Mouse (Mus musculus) gonadal fat pad, adult 2 months (tissue): ENCODE results near the gene Pbld2. TPM values are rescaled to one million over a fixed set of nuclear protein-coding genes. Genes with fewer than 3 reads are reported as not detected.
A peak's percentile ranks its signal among the peaks of the same experiment; 100 is the strongest.

Experiments
- DNase-seq: peaks from one replicate; pipeline ENCODE4 v3.0.0-alpha.2; 2012; ENCODE audit warnings: low read depth
- polyA plus RNA-seq: library from polyadenylated mRNA; depleted of rRNA; stranded (reverse); fragments of >200 nt; gene quantifications from 2 replicates; pipeline ENCODE4 v1.2.3, GENCODE M21; 2012; rRNA removed

The Pbld2 gene
- polyA plus RNA-seq: 6.4 and 6.9 TPM in 2 replicates

DNA sequence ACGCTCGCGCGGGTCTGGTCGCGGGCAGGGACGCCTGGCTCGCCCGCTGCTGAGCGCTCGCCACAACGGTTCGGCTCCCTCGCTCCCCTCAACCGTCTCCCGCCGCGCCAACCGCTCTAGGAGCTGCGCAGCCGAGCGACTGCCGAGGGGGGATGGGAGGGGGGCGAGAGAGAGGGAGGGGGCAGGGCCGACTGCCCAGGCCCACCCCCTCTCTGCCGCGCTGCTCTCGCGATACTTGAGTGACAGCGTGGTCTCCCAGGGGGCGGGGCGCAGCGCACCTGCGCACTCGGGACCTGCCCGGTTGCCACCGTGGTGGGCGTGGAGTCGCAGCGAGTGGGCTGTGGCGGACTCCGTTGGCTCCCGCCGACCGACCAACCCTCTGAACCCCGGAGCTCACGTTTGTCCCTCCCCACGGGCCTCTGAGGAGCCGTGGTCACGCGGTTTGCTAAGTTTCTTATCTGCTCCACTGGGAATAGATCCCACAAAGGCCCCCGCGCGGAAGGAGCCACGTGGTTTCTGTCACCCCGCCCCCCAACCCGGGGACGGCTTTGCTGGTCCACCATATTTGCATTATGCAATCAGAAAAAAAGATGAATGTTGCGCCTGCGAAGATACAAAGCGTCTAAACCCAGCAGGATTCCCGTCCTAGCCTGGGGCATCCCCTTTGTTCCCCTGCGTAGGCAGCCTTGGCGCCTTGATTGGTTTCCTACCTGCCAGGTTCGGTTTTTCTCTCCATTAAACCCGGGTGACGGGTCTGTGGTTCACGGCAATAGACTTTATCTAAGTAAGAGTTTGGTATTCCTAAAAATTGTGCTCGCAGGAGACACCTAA lies at the start of gene Pbld2, which contains the start of gene Hnrnph3:
Gene Pbld2 (plus strand): TSS at position 567 of the 831 bp plus-strand sequence.
Gene Hnrnph3 (minus strand): TSS at position 469 of the 831 bp plus-strand sequence.
- DNase-seq: peak; percentile 72

DNA sequence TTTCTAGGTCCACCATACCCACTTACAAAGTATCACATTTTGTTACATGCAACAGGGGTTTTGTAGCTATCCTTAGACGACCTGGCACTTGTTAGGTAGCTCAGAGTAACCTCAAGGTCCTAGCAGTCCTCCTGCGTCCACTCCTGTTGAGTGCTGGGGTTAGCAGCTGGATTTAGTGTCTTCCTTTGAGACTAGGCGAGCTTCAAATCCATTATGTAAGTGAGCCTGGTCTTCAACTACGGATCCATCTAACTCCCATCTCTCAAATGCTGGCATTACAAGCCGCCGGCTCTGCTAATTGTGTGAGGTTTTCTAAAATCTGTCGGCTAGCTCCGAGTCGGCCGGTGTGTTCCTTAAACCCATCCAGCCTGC lies 44.5 kb upstream of the Pbld2 start:
- DNase-seq: no peak

DNA sequence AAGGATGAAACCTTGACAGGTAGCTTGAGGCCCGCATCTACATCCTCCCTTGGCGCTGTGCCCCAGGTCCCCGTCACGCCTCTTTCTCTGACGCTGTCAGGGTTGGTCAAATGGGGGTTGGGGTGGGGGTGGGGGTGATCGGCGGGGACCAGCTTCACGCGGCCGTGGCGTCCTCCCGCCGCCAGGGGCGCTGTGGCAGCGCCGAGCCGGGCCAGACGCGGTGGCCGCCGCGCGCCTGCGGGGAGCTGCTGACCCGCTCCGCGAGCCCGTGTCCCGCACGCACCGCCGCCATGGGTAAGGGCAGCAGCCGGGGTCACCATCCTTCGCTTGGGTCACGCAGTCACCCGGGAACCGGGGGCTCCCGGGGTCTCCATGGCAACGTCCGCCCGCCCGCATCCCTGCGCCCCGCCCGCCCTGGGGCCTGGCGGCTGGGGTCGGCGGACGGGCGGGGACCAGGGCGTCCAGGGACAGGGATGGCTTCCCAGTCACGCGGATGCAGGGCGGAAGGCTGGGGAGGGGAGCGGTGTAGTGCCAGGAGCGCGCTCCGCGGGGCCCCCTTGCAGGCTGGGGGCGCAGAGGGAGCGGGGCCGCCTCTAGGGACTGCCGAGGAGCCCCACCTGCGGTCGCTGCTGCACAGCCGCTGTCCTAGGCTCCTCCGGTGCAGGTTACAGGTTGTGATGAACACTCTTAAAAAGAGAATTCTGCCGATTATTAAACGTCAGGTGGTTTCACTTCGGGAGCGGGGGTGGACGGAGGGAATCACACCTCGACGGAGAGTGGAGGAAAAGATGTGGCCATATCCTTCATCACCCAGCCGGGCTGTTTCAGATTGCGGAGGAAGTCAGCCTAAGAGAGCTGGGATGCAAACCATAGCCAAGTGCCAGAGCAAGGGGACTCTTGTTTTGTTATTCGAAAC lies 43.8 kb upstream of the Pbld2 start, which contains the start of gene Rufy2:
Gene Rufy2 (plus strand): TSS at position 185 of the 916 bp plus-strand sequence.
- DNase-seq: no peak

DNA sequence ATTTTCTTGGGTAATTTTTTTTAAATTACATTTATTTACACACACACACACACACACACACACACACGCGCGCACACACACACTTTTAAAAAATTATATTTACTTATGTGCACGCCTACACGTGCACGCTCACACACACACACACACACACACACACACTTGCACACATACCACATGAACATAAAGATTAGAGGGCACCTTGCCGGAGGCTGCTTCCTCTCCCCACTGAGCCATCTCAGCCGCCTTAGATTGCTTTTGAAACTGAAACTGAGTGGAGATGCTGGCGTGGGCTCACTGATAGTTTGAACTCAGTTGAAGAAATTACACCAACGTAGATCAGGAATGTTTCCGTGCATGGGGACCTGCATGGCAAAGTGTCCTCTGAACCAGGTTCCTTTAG lies 40.0 kb upstream of the Pbld2 start:
- no peak for DNase-seq

DNA sequence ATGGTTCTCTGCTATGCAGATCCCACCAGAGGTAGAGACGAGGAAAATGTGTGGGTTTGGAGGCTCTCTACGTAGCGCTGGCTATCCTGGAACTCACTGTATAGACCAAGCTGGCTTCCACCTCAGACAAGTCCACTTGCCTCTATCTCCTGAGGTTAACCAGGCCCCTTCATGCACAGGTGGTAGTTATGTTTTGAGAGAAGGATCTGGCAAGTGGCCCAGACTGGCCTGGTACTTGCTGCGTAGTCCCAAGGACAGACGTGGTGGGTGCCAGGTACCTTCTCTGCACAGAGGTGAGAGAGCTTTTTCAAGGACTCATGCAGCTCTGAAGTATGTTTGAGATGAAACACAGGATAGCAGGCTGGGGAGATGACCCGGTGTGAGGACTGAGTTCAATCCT lies 39.6 kb upstream of the Pbld2 start:
- DNase-seq: no peak

DNA sequence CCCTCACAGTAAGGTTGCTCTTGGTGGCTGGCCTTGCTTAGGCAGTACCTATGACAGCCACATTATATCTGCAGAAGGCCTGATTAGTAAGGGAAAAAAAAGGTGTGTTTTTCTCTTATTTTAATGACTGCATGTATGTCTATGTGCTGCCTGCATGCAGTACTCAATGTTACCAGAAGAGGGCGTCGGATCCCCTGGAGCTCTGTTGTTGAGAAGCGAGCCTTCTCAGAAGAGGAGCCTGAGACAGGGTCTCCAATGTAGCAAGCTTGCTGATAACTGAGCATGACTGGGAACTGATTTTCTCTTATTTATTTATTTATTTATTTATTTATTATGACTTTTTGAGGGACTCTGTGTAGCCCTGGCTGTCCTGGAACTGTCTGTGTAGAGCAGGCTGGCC lies 36.8 kb upstream of the Pbld2 start:
- no peak for DNase-seq

DNA sequence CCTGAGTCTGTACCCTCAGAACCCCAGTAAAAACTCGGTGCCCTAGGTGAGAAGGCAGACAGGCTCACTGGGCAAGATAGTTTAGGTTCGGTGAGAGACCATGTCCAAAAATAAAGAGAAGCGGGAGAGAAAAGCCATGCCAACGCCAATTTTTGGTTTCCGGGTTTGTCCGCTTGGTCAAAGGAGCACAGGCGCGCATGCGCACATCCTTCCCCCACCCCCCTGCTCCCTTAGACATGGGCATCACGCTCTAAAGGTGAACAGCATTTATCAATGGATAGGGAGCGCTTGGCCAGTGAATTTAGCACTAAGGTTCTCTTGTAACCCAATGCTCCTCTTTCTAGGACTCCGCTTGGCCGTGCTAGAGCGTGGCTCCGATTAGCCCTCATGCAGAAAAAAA lies 33.5 kb upstream of the Pbld2 start:
- no peak for DNase-seq

DNA sequence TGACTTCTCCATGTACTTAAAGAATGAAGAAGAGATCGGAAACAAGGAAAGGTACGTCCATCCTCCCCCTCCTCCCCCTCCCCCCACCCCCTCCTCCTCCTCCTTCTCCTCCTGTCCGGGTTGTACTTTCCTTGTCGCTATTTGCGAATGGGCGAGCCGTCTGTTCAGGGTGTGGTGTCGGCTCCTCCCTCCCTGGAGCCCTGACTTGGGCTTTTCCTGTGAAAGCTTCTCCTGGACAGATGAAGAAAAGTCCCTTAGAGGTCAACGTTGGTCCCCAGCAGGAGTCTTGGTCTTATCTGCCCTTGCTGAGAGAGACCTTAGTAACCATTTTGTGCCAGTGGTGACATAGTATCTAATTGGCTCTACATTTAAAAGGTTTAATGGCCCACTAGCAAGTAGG lies 30.1 kb upstream of the Pbld2 start:
- no peak for DNase-seq

DNA sequence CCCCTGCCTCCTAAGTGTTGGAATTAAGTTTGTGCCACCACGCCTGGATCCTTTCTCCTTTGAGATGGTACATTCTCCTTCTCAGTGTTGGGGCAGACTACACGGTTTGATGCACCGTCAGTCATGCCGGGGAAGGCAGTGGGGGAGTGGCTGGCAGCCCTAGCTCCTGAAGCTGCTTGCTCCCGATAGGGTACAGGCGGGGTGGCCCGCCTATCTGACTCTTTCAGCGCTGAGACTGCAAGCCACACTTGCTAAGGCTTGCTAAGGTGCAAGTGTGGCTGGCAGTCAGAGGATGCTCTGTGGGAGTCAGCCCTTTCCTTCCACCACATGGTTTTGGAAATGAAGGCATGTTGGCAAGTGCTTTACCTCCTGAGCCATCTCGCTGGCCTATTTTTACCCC lies 23.5 kb upstream of the Pbld2 start:
- DNase-seq: no peak

DNA sequence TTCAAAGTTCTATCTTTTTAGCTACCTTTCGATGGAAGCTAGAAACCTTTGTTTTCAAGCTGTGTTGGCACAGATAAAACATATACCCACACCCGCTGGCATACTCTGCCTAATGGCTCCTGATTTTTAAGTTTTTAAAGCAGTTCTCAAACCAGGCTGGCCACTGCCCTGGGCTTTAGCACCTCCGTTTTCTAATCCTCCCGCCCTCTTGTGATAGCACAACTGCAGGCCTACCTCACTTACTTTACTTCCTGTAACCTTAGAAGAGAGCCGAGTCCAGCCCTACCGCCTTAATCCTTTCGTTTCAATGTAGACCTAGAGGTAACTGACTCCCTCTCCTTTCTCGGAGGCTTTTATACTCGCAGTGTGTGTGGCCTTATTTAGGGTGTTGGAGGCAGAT lies 20.9 kb upstream of the Pbld2 start:
- DNase-seq: no peak

DNA sequence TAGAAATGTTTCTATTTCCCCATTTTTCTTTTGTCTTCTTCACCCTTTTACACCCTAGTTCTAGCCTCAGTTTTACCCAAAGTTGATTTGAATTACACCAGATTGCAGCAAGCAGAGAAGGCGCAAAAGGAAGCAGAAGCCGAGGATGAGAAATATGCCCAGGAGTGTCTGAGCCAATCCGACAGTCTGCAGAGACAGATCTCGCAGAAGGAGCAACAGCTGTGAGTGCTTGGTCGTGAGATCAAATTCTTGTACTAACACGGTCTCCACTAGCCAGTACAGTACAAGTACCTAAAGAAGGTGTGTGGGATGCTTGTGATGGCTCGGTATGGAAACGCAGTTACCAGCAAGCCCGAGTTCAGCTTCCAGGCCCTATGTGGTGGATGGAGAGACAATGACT lies 19.6 kb upstream of the Pbld2 start:
- no peak for DNase-seq

DNA sequence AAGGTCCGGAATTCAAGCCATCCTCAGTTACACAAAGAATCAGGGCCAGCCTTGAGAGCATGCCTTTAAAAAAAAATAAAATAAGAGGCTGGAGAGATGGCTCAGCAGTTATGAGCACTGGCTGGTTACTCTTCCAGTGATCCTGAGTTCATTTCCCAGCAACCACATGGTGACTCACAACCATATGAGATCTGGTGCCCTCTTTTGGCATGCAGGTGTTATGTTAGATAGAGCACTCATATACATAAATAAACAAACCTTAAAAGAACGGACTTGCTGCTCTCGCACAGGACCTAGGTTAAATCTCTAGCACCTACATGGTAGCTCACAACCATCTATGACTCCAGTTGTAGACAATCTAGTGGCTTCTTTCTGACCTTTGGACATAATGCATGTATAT lies 15.9 kb upstream of the Pbld2 start:
- no peak for DNase-seq

DNA sequence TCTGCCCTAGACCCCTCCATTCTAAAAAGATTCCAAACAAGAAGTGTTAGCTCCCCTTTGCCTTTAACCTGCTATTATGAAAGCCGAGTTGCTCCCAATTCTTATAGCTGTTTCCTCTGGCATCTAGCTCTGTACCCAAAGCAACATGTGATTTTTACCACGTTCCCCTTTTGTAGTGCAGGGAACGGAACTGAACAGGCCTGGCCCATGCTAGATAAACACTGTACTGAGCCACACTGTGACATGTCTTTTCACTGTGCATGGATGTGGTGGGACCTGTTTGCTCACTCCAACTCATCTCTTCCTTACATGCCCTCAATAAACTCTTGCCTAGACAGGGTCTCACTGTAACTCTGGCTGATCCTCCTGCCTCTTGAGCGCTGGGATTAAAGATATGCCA lies 13.8 kb upstream of the Pbld2 start:
- DNase-seq: no peak

DNA sequence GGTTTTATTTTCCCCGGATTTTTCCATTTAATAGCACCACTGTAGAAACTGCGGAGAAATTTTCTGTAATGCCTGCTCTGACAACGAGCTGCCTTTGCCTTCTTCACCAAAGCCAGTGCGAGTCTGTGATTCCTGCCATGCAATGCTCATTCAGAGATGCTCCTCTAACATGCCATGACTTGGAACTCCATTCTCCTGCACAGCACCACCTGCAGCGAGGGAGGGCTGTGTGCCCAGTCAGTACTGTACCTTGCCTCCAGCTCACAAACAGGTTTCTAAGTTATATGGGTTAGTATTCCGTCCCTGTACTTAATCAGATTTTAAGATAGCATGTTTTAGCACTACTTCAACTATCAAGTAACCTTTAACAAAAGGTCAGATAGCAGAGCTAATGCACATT lies 12.6 kb upstream of the Pbld2 start:
- no peak for DNase-seq

DNA sequence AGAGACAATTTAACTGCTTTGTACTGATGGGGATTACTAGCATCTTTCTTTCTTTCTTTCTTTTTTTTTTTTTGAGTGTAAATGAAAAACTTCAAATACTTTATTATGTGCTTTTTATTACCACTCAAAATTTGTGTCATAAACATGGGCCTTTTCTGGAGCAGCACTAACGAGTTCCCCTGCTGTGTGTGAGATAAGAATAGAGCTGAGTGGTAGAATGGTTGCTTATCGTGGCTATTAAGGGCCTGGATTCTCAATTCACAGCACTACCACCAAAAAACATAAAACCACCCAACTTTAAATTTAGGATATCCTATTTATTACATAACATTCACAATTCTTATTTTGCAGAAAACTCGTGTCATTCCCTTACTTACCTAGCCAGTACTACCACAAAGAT lies 10.6 kb upstream of the Pbld2 start:
- no peak for DNase-seq

DNA sequence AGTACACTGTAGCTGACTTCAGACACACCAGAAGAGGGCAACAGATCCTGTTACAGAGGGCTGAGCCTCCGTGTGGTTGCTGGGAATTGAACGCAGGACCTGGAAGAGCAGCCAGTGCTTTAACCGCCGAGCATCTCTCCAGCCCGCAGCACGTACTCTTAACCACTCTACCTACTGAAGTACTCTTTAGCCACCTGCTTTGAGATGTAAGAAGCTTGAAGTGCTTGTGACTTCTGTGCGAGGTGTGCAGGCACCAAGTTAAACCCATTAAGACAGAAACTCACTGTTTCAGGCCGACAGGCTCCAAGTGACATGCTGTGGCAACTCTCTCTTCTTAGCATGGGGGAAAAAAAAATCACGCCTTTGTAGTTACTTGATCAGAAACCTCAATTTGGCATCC lies 9.9 kb upstream of the Pbld2 start:
- DNase-seq: no peak

DNA sequence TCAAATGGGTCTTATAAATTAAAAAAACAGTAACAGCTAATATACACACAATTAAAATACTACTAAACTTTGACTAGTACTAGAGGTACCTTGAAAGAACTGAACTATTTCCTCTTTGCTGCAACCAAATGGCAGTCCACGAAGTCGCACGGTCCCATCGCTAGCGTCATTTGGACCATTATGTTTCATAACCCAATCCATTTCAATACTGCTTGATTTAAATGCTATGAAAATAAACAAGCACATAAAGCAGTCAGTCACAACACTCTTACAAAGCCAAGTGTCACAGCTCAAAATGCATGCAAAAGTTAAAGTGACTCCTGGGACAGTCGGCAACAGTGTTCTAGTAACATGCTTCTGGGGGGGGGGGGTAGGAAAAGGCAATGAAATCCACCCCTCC lies 4.8 kb upstream of the Pbld2 start:
- no peak for DNase-seq

DNA sequence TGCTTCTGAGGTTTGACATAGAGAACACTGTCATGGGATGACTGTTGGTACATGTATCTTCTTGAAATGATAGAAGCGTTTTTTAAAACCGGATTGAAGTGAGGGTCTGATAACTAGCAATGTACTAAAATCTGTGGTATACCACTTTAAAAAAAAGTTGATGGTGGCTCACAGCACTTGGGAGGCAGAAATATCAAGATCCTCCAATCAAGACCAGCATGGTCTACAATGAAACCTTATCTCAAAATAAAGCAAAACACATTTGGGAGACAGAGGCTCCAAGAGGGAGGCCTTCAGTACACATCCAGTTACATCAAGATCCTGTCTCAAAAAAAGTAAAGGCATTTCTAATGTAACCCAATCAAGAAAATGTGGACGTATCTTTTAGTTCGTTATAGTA lies 2.4 kb upstream of the Pbld2 start:
- no peak for DNase-seq

DNA sequence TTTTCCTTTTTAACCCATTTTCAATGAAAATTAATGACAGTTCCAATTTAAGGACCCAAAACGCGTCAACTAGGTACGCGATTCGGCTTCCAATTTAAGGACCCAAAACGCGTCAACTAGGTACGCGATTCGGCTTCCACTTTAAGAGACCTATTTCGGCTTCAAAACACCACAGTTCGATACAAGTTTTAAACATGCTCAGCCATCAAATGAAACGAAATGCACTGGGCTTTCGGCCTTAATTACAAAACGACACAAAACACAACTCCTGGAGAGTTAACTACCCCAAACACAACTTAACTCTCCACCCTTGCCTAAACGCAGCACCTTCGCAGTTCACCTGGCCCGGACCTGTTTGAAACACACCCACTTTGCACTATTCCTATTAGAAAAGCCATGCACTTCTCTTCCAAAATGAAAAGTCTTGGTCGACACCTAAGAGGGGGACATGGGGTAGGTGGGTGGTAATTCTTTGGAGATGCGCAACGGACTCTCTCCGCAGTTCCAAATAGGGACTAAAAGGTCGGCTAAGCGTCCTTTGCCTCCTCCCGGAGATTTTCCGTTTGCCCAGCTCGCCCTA lies 1.5 kb upstream of the Pbld2 start:
- no peak for DNase-seq

DNA sequence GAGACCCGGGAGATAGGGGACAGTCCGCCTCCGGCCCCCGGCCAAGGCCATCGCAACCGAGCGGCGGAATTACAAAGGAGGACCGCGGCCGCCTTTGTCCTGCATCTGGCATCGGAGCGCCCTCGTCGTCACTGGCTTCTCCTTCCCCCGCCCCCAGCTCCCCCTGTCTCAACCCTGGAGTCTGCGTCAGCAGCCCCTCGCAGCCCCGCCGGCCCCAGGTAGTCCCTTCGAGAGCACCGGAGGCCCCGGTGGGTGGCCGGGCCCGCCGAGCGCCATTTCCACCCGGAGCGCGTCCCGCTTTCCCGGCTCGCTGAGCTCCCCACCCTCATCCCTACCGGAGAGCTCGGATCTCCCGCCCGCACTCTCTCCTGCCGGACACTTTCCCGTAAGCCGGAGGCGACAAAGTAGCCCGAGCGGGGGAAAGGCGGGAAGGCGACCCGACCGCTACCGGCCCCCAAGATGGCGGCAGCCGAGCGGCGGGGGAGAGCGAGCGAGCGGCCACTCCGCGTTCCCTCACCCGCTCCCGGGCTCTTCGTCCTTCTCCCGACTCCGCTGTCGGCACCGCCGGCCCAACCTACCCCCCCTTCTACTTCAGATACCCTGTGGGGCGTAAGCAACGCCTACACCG lies 880 bp upstream of the Pbld2 start:
- DNase-seq: no peak

DNA sequence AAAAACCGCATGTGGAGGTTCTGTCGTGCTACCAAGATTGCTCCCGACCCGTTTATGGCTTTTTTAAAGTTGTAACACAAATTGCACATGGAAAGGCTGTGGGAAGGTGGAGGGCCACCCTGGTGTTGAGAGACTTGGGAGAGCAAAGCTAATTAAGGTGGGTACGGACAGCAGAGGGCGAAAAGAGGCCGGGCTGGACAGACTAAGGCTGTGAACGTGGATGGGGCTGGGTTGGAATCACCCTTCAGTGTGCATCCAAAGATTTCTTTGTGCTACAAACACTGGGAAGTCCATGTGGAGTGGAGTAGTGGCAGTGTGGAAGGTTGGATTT lies 430 bp downstream of the Pbld2 start:
- no peak for DNase-seq

DNA sequence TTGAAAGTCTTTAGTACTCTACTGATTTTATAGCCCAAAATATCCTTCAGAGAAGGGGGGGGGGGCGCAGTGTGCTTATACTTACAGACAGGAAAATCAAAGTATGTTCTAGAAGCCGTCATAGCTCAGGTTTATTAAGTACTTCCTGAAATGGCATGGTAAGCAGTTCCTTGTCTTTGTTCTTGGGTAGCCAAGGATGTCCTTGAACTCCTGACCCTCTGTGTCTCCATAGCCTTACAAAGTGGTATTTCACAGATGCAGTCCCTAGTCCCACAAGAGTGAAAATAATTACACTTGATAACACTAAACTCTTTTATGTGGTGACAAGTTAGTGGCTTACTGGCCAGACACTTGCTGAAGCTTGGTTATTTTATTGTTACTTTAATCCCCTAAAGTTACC lies 901 bp downstream of the Pbld2 start:
- DNase-seq: no peak
